Mouse (Mus musculus) limb, embryonic 14.5 days (tissue): ENCODE measurements around the gene Plcb3. TPM values are rescaled to one million over a fixed set of nuclear protein-coding genes. Genes with fewer than 3 reads are reported as not detected.

Experiments
- ATAC-seq: fragments of 200-750 bp; cut with Nextera tagmentation; 2 replicates; pipeline ENCODE4 v1.8.0; 2017; ENCODE audit warnings: low read depth, moderate number of reproducible peaks, moderate TSS enrichment; ENCODE audit not compliant: low FRiP score
- DNase-seq: peaks from one replicate; pipeline ENCODE4 v3.0.0-alpha.2; 2015; ENCODE audit warnings: low spot score
- H3K27ac ChIP-seq: fragments of 300-500 bp; sonication (generic); replicated peaks from 2 replicates; pipeline ENCODE4 v1.5.1; 2014; ENCODE audit warnings: low read depth, mild to moderate bottlenecking, low read length, moderate library complexity, mixed read lengths
- H3K27me3 ChIP-seq: fragments of 300-500 bp; sonication (generic); 2 replicates; pipeline ENCODE4 v1.6.1; 2014; ENCODE audit warnings: low read length, mixed read lengths; ENCODE audit not compliant: control insufficient read depth, insufficient read depth
- H3K36me3 ChIP-seq: fragments of 300-500 bp; sonication (generic); 2 replicates; pipeline ENCODE4 v1.6.1; 2014; ENCODE audit warnings: mild to moderate bottlenecking, low read length, moderate library complexity, mixed read lengths; ENCODE audit not compliant: control insufficient read depth, insufficient read depth
- H3K4me1 ChIP-seq: fragments of 300-500 bp; sonication (generic); 2 replicates; pipeline ENCODE4 v1.6.1; 2014; ENCODE audit warnings: antibody characterized with exemption, low read length, mixed read lengths; ENCODE audit not compliant: control insufficient read depth, insufficient read depth
- H3K4me2 ChIP-seq: fragments of 300-500 bp; sonication (generic); replicated peaks from 2 replicates; pipeline ENCODE4 v1.6.1; 2014; ENCODE audit warnings: low read depth, mild to moderate bottlenecking, low read length, moderate library complexity; ENCODE audit not compliant: severe bottlenecking
- H3K4me3 ChIP-seq: fragments of 300-500 bp; sonication (generic); replicated peaks from 2 replicates; pipeline ENCODE4 v1.5.1; 2014; ENCODE audit warnings: low read length
- H3K9ac ChIP-seq: fragments of 300-500 bp; sonication (generic); 2 replicates; pipeline ENCODE4 v1.6.1; 2014; ENCODE audit warnings: mild to moderate bottlenecking, low read depth, low read length, moderate library complexity; ENCODE audit not compliant: severe bottlenecking
- H3K9me3 ChIP-seq: fragments of 300-500 bp; sonication (generic); 2 replicates; pipeline ENCODE4 v1.6.1; 2016; ENCODE audit warnings: low read length; ENCODE audit not compliant: control insufficient read depth
- POLR2A ChIP-seq: fragments of 200-500 bp; IDR thresholded peaks from 2 replicates; pipeline ENCODE4 v1.8.0; 2012; ENCODE audit warnings: inconsistent platforms, mild to moderate bottlenecking, moderate library complexity, borderline replicate concordance; ENCODE audit not compliant: insufficient read depth, insufficient read length; ENCODE audit errors: extremely low read depth
- WGBS: fragments of 180-500 bp; shearing (Covaris S2); extraction: QIAGEN DNeasy Blood & Tissue Kit; methylation state at CpG from one replicate; pipeline ENCODE4 v1.1.7; 2014; 5-methylcytosine and 5-hydroxymethylcytosine counted together
- microRNA-seq: library from miRNA; unstranded; fragments of <30 nt; microRNA quantifications from one replicate; pipeline ENCODE4, GENCODE M21; 2016
- polyA plus RNA-seq, 2 experiments: library from polyadenylated mRNA; depleted of rRNA in 1 of 2; stranded (reverse) in 1 of 2; unstranded in 1 of 2; fragments of >200 nt; fragmentation: Nextera tagmentation in 1 of 2; extraction: Ambion mirVana in 1 of 2; gene quantifications; 2 replicates each; pipeline versions ENCODE4 v1.2.1 to v1.2.3; 2012 to 2014

Gene Plcb3
- polyA plus RNA-seq, 2 experiments: 36.6 to 80.6 TPM

- no peak overlapping the region for H3K27ac ChIP-seq
- no peak for DNase-seq
- ATAC-seq: no peak
- peaks cover 12% of the 10 kb centered on the region for H3K4me1 ChIP-seq
- peaks cover 22% of the 10 kb centered on the region; the same call in 1 of the 2 replicates for H3K36me3 ChIP-seq
- no peaks in the 10 kb centered on the region for H3K9me3 ChIP-seq
- no peak for TF ChIP-seq POLR2A
- H3K4me3 ChIP-seq: no peak overlapping the region
- 77% methylated on average over 2 of the region's 2 CpGs for WGBS
- H3K4me2 ChIP-seq: no peak overlapping the region
- no peak overlapping the region for H3K9ac ChIP-seq
- no peaks in the 10 kb centered on the region for H3K27me3 ChIP-seq
Observed at GRCm38 (mm10) chr19:6904846-6905245, 71.4 kb downstream of the Plcb3 start.

- Histone ChIP-seq H3K36me3 (peaks cover 22% of the 10 kb centered on the region; the same call in 1 of the 2 replicates), H3K27ac (no peak overlapping the region), H3K9ac (no peak overlapping the region), H3K9me3 (no peaks in the 10 kb centered on the region), H3K4me2 (no peak overlapping the region), H3K27me3 (no peaks in the 10 kb centered on the region), H3K4me1 (peaks cover 7% of the 10 kb centered on the region), H3K4me3 (no peak overlapping the region)
- DNase-seq (no peak), ATAC-seq (no peak)
- WGBS: 82% methylated on average over 1 of the region's 1 CpGs
- no peak for TF ChIP-seq POLR2A
Observed at GRCm38 (mm10) chr19:6903031-6903430, 73.2 kb downstream of the Plcb3 start.

Small RNAs within 50 kb of the gene (microRNA-seq; reads per million reads assigned to microRNA genes)
- 1.1 reads per million for gene Mir6990

Other genes starting within 250 kb of the Plcb3 start
- 19.4 and 22.9 TPM in 2 replicates for gene Rps6ka4, start 135.8 kb downstream of the Plcb3 start, polyA plus RNA-seq (2012; rRNA removed)
- 25.2 and 27.4 TPM in 2 replicates for gene Rps6ka4, start 135.8 kb downstream of the Plcb3 start, polyA plus RNA-seq (2014; fragmentation: Nextera tagmentation; extraction: Ambion mirVana)
- 1.8 and 2.2 TPM in 2 replicates for gene Ccdc88b, start 118.3 kb downstream of the Plcb3 start, polyA plus RNA-seq (2012; rRNA removed)
- 0.69 and 0.75 TPM in 2 replicates for gene Ccdc88b, start 118.3 kb downstream of the Plcb3 start, polyA plus RNA-seq (2014; fragmentation: Nextera tagmentation; extraction: Ambion mirVana)
- 163 and 164 TPM in 2 replicates for gene Trmt112, start 66.8 kb downstream of the Plcb3 start, polyA plus RNA-seq (2012; rRNA removed)
- 163 and 167 TPM in 2 replicates for gene Trmt112, start 66.8 kb downstream of the Plcb3 start, polyA plus RNA-seq (2014; fragmentation: Nextera tagmentation; extraction: Ambion mirVana)
- gene Prdx5, start 66.4 kb downstream of the Plcb3 start, polyA plus RNA-seq (2012; rRNA removed): 145 and 173 TPM in 2 replicates
- 245 and 269 TPM in 2 replicates for gene Prdx5, start 66.4 kb downstream of the Plcb3 start, polyA plus RNA-seq (2014; fragmentation: Nextera tagmentation; extraction: Ambion mirVana)
- 20.3 and 25.5 TPM in 2 replicates for gene Esrra, start 54.7 kb downstream of the Plcb3 start, polyA plus RNA-seq (2012; rRNA removed)
- 3.4 and 5.1 TPM in 2 replicates for gene Esrra, start 54.7 kb downstream of the Plcb3 start, polyA plus RNA-seq (2014; fragmentation: Nextera tagmentation; extraction: Ambion mirVana)
- 2.8 and 5.6 TPM in 2 replicates for gene Catsperz, start 51.1 kb downstream of the Plcb3 start, polyA plus RNA-seq (2012; rRNA removed)
- 3.6 and 5.4 TPM in 2 replicates for gene Catsperz, start 51.1 kb downstream of the Plcb3 start, polyA plus RNA-seq (2014; fragmentation: Nextera tagmentation; extraction: Ambion mirVana)
- gene Kcnk4, start 42.0 kb downstream of the Plcb3 start, polyA plus RNA-seq (2012; rRNA removed): 0.91 and 1.1 TPM in 2 replicates
- gene Kcnk4, start 42.0 kb downstream of the Plcb3 start, polyA plus RNA-seq (2014; fragmentation: Nextera tagmentation; extraction: Ambion mirVana): 1.1 TPM in 2 replicates
- gene Bad, start 34.6 kb downstream of the Plcb3 start, polyA plus RNA-seq (2012; rRNA removed): 75.1 and 76.5 TPM in 2 replicates
- 77.5 and 80.8 TPM in 2 replicates for gene Bad, start 34.6 kb downstream of the Plcb3 start, polyA plus RNA-seq (2014; fragmentation: Nextera tagmentation; extraction: Ambion mirVana)
- 56.8 and 72.3 TPM in 2 replicates for gene Gpr137, start 34.0 kb downstream of the Plcb3 start, polyA plus RNA-seq (2012; rRNA removed)
- 28.5 and 31.8 TPM in 2 replicates for gene Gpr137, start 34.0 kb downstream of the Plcb3 start, polyA plus RNA-seq (2014; fragmentation: Nextera tagmentation; extraction: Ambion mirVana)
- 277 and 304 TPM in 2 replicates for gene Ppp1r14b, start 1.5 kb downstream of the Plcb3 start, polyA plus RNA-seq (2012; rRNA removed)
- 249 and 282 TPM in 2 replicates for gene Ppp1r14b, start 1.5 kb downstream of the Plcb3 start, polyA plus RNA-seq (2014; fragmentation: Nextera tagmentation; extraction: Ambion mirVana)
- gene Fkbp2, start 4.0 kb upstream of the Plcb3 start, polyA plus RNA-seq (2012; rRNA removed): 39.9 and 73.3 TPM in 2 replicates
- gene Fkbp2, start 4.0 kb upstream of the Plcb3 start, polyA plus RNA-seq (2014; fragmentation: Nextera tagmentation; extraction: Ambion mirVana): 71.5 and 80.5 TPM in 2 replicates
- 46.7 and 55.7 TPM in 2 replicates for gene Vegfb, start 11.2 kb upstream of the Plcb3 start, polyA plus RNA-seq (2012; rRNA removed)
- gene Vegfb, start 11.2 kb upstream of the Plcb3 start, polyA plus RNA-seq (2014; fragmentation: Nextera tagmentation; extraction: Ambion mirVana): 44.9 and 54.5 TPM in 2 replicates
- gene Dnajc4, start 16.1 kb upstream of the Plcb3 start, polyA plus RNA-seq (2012; rRNA removed): 32.4 and 38.0 TPM in 2 replicates
- gene Dnajc4, start 16.1 kb upstream of the Plcb3 start, polyA plus RNA-seq (2014; fragmentation: Nextera tagmentation; extraction: Ambion mirVana): 24.4 and 26.8 TPM in 2 replicates
- gene Nudt22, start 19.6 kb upstream of the Plcb3 start, polyA plus RNA-seq (2012; rRNA removed): 22.1 and 27.7 TPM in 2 replicates
- gene Nudt22, start 19.6 kb upstream of the Plcb3 start, polyA plus RNA-seq (2014; fragmentation: Nextera tagmentation; extraction: Ambion mirVana): 21.5 and 21.9 TPM in 2 replicates
- gene Trpt1, start 19.7 kb upstream of the Plcb3 start, polyA plus RNA-seq (2012; rRNA removed): 15.1 and 19.9 TPM in 2 replicates
- 10.7 and 12.0 TPM in 2 replicates for gene Trpt1, start 19.7 kb upstream of the Plcb3 start, polyA plus RNA-seq (2014; fragmentation: Nextera tagmentation; extraction: Ambion mirVana)
- 10.1 and 13.1 TPM in 2 replicates for gene Fermt3, start 43.0 kb upstream of the Plcb3 start, polyA plus RNA-seq (2012; rRNA removed)
- 10.2 and 10.8 TPM in 2 replicates for gene Fermt3, start 43.0 kb upstream of the Plcb3 start, polyA plus RNA-seq (2014; fragmentation: Nextera tagmentation; extraction: Ambion mirVana)
- 124 and 170 TPM in 2 replicates for gene Stip1, start 63.5 kb upstream of the Plcb3 start, polyA plus RNA-seq (2012; rRNA removed)
- gene Stip1, start 63.5 kb upstream of the Plcb3 start, polyA plus RNA-seq (2014; fragmentation: Nextera tagmentation; extraction: Ambion mirVana): 200 and 205 TPM in 2 replicates
- gene Macrod1, start 80.3 kb upstream of the Plcb3 start, polyA plus RNA-seq (2012; rRNA removed): 24.6 and 27.4 TPM in 2 replicates
- 16.6 and 19.7 TPM in 2 replicates for gene Macrod1, start 80.3 kb upstream of the Plcb3 start, polyA plus RNA-seq (2014; fragmentation: Nextera tagmentation; extraction: Ambion mirVana)
- gene Flrt1, start 129.3 kb upstream of the Plcb3 start, polyA plus RNA-seq (2012; rRNA removed): 2.2 and 3.2 TPM in 2 replicates
- gene Flrt1, start 129.3 kb upstream of the Plcb3 start, polyA plus RNA-seq (2014; fragmentation: Nextera tagmentation; extraction: Ambion mirVana): 8.5 and 9.6 TPM in 2 replicates
- gene Otub1, start 229.8 kb upstream of the Plcb3 start, polyA plus RNA-seq (2012; rRNA removed): 157 and 181 TPM in 2 replicates
- gene Otub1, start 229.8 kb upstream of the Plcb3 start, polyA plus RNA-seq (2014; fragmentation: Nextera tagmentation; extraction: Ambion mirVana): 203 and 212 TPM in 2 replicates
- gene Cox8a, start 241.1 kb upstream of the Plcb3 start, polyA plus RNA-seq (2012; rRNA removed): 478 and 552 TPM in 2 replicates
- gene Cox8a, start 241.1 kb upstream of the Plcb3 start, polyA plus RNA-seq (2014; fragmentation: Nextera tagmentation; extraction: Ambion mirVana): 850 and 909 TPM in 2 replicates